Mouse (Mus musculus): ENCODE results near the gene Hdac7. TPM values are rescaled to one million over a fixed set of nuclear protein-coding genes. Genes with fewer than 3 reads are reported as not detected.
A peak's percentile ranks its signal among the peaks of the same experiment; 100 is the strongest.

Hdac7 gene
- polyA plus RNA-seq, 1 experiment from 2014 or later: 16.7 TPM

GRCm38 (mm10) chr15:97776919-97777318 lies 67.4 kb downstream of the Hdac7 start:
- ATAC-seq (ENCODE audit: low FRiP score) (no peak), DNase-seq (ENCODE audit: low spot score, missing footprints) (no peak)
- Histone ChIP-seq H3K4me1 (ENCODE audit: control insufficient read depth, insufficient read depth, low read length) (no peaks in the 10 kb centered on the region; the same call in 1 of the 2 replicates), H3K4me3 (ENCODE audit: low read depth, low read length) (no peak overlapping the region), H3K27me3 (ENCODE audit: control insufficient read depth, insufficient read depth, low read length) (no peaks in the 10 kb centered on the region; the same call in 1 of the 2 replicates), H3K36me3 (ENCODE audit: control insufficient read depth, insufficient read depth, low read length) (no peaks in the 10 kb centered on the region), H3K27ac (ENCODE audit: low read depth, low read length) (no peak overlapping the region), H3K4me2 (no peak overlapping the region), H3K9me3 (ENCODE audit: control insufficient read depth, low read length) (no peaks in the 10 kb centered on the region), H3K9ac (ENCODE audit: low read length) (no peak overlapping the region)
- WGBS: 84% methylated on average over 6 of the region's 6 CpGs

GRCm38 (mm10) chr15:97776514-97776913 lies 67.8 kb downstream of the Hdac7 start:
- DNase-seq (ENCODE audit: low spot score, missing footprints): peak; percentile 92
- Histone ChIP-seq H3K27ac (ENCODE audit: low read depth, low read length) (no peak overlapping the region), H3K4me3 (ENCODE audit: low read depth, low read length) (no peak overlapping the region), H3K4me2 (no peak overlapping the region), H3K4me1 (ENCODE audit: control insufficient read depth, insufficient read depth, low read length) (no peaks in the 10 kb centered on the region; the same call in 1 of the 2 replicates), H3K27me3 (ENCODE audit: control insufficient read depth, insufficient read depth, low read length) (no peaks in the 10 kb centered on the region; the same call in 1 of the 2 replicates), H3K9ac (ENCODE audit: low read length) (no peak overlapping the region), H3K9me3 (ENCODE audit: control insufficient read depth, low read length) (no peaks in the 10 kb centered on the region), H3K36me3 (ENCODE audit: control insufficient read depth, insufficient read depth, low read length) (no peaks in the 10 kb centered on the region)
- ATAC-seq (ENCODE audit: low FRiP score): no peak
- 10% methylated on average over 8 of the region's 8 CpGs for WGBS

GRCm38 (mm10) chr15:97773961-97774370 lies 70.3 kb downstream of the Hdac7 start:
- Histone ChIP-seq H3K9me3 (ENCODE audit: control insufficient read depth, low read length) (no peaks in the 10 kb centered on the region), H3K27me3 (ENCODE audit: control insufficient read depth, insufficient read depth, low read length) (0 out of 2 replicates have a peak, but pooled peaks cover 3% of the 10 kb centered on the region), H3K36me3 (ENCODE audit: control insufficient read depth, insufficient read depth, low read length) (no peaks in the 10 kb centered on the region), H3K4me1 (ENCODE audit: control insufficient read depth, insufficient read depth, low read length) (no peaks in the 10 kb centered on the region; the same call in 1 of the 2 replicates), H3K4me3 (ENCODE audit: low read depth, low read length) (no peak overlapping the region), H3K9ac (ENCODE audit: low read length) (no peak overlapping the region), H3K27ac (ENCODE audit: low read depth, low read length) (no peak overlapping the region), H3K4me2 (no peak overlapping the region)
- DNase-seq (ENCODE audit: low spot score, missing footprints) (no peak), ATAC-seq (ENCODE audit: low FRiP score) (no peak)
- 80% methylated on average over 5 of the region's 5 CpGs for WGBS

DNA sequence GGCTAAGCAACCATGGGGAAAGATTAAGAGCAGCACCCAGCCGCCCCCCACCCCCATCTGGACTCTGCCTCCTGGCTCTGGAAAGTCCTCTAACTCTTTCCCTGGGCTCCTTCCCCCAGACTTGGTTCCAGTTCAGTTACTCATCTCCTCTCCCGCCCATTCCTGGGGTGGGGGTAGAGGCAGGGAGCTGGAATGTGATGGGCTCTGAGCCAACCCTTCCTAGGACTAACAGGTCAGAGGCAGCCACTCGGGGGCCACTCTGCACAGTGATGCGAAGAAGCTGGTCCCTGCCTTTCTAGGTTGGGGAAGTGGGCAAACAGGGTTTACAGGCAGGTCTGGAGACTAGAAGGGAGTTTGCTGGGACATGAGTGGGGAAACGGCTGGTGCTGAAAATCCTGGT lies 71.2 kb downstream of the Hdac7 start:
- DNase-seq (ENCODE audit: low spot score, missing footprints): no peak
- H3K27ac ChIP-seq (ENCODE audit: low read depth, low read length): no peak overlapping the region
- no peak overlapping the region for H3K9ac ChIP-seq (ENCODE audit: low read length)

GRCm38 (mm10) chr15:97770280-97770679 lies 74.0 kb downstream of the Hdac7 start:
- no peak overlapping the region for H3K4me2 ChIP-seq
- no peak overlapping the region for H3K9ac ChIP-seq (ENCODE audit: low read length)
- no peak overlapping the region for H3K4me3 ChIP-seq (ENCODE audit: low read depth, low read length)
- H3K9me3 ChIP-seq (ENCODE audit: control insufficient read depth, low read length): no peaks in the 10 kb centered on the region
- DNase-seq (ENCODE audit: low spot score, missing footprints) (no peak), ATAC-seq (ENCODE audit: low FRiP score) (no peak)
- H3K27ac ChIP-seq (ENCODE audit: low read depth, low read length): no peak overlapping the region
- H3K36me3 ChIP-seq (ENCODE audit: control insufficient read depth, insufficient read depth, low read length): no peaks in the 10 kb centered on the region
- H3K4me1 ChIP-seq (ENCODE audit: control insufficient read depth, insufficient read depth, low read length): peaks cover 19% of the 10 kb centered on the region
- WGBS: 76% methylated on average over 8 of the region's 8 CpGs
- peaks cover 20% of the 10 kb centered on the region for H3K27me3 ChIP-seq (ENCODE audit: control insufficient read depth, insufficient read depth, low read length)

More for the DNA sequence above, 71.2 kb downstream of the Hdac7 start:
- 0 out of 2 replicates have a peak, but pooled peaks have one; percentile 33 for ATAC-seq (ENCODE audit: low FRiP score)
- Histone ChIP-seq H3K27me3 (ENCODE audit: control insufficient read depth, insufficient read depth, low read length) (0 out of 2 replicates have a peak, but pooled peaks cover 5% of the 10 kb centered on the region), H3K4me3 (ENCODE audit: low read depth, low read length) (no peak overlapping the region), H3K36me3 (ENCODE audit: control insufficient read depth, insufficient read depth, low read length) (no peaks in the 10 kb centered on the region), H3K4me1 (ENCODE audit: control insufficient read depth, insufficient read depth, low read length) (no peaks in the 10 kb centered on the region; the same call in 1 of the 2 replicates), H3K4me2 (no peak overlapping the region), H3K9me3 (ENCODE audit: control insufficient read depth, low read length) (no peaks in the 10 kb centered on the region)
- WGBS: 25% methylated on average over 5 of the region's 5 CpGs

- DNase-seq (ENCODE audit: low spot score, missing footprints) (no peak), ATAC-seq (ENCODE audit: low FRiP score) (peak; percentile 31; the same call in 1 of the 2 replicates)
- H3K27ac ChIP-seq (ENCODE audit: low read depth, low read length): no peak overlapping the region
- peaks cover 19% of the 10 kb centered on the region for H3K4me1 ChIP-seq (ENCODE audit: control insufficient read depth, insufficient read depth, low read length)
- peak overlapping the region; percentile 93 for H3K4me2 ChIP-seq
- WGBS: 1% methylated on average over 18 of the region's 18 CpGs
- H3K36me3 ChIP-seq (ENCODE audit: control insufficient read depth, insufficient read depth, low read length): no peaks in the 10 kb centered on the region
- no peaks in the 10 kb centered on the region for H3K9me3 ChIP-seq (ENCODE audit: control insufficient read depth, low read length)
- peak overlapping the region; percentile 39 for H3K4me3 ChIP-seq (ENCODE audit: low read depth, low read length)
- H3K9ac ChIP-seq (ENCODE audit: low read length): peak overlapping the region; percentile 62
- H3K27me3 ChIP-seq (ENCODE audit: control insufficient read depth, insufficient read depth, low read length): peaks cover 22% of the 10 kb centered on the region
Observed at GRCm38 (mm10) chr15:97768192-97768591, 76.1 kb downstream of the Hdac7 start.

DNA sequence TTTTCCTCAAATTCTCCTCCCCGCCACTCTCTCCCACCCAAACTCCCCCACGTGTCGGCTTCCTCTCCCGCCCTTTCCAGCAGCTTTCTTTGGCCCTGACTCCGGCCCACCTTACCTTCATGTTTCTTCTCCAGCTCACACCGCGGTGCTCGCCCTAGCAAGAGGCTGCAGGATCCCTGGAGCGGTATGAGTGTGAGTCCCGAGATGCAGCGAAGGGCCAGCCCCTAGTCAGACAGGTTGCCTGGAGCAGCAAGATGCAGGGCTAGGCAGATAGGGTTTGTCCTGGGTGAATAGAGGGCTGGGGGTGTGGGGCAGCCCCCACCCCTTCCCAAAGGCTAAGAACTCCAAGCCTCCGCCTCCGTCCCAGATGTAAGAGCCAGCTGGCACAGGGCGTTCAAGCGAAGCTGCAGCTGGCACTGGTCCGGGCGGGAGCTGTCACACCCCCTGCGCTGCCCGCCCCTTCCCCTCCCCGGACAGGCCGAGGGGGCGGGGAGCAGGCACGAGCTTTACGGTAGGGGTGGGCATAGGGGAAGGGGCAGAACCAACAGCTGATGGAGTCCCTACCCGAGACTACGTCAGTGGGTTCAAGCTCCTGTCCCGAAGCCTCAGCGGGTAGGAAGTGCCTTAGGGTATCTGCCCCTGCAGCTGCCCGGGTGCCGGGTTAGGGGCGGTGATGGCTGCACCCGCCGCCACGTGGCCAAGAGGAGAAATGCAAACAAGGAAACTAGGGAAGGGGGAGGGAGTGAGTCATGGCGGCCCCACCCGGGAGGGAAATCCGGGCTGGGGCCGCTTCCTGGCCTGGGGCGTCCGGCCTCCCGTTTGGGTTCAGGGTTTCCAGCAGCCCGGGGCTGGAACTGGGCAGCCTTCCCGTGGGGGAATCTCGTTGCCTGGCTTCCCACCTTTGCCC lies 76.8 kb downstream of the Hdac7 start, which contains the start of gene Rapgef3:
Gene Rapgef3, minus strand, starts transcription at position 693 of the 907 bp plus-strand sequence.
- Histone ChIP-seq H3K4me3 (ENCODE audit: low read depth, low read length) (peak within 1 kb of the TSS; percentile 39), H3K27me3 (ENCODE audit: control insufficient read depth, insufficient read depth, low read length) (peaks cover 22% of the 10 kb centered on the region), H3K9me3 (ENCODE audit: control insufficient read depth, low read length) (no peaks in the 10 kb centered on the region), H3K4me2 (peak within 1 kb of the TSS; percentile 93), H3K36me3 (ENCODE audit: control insufficient read depth, insufficient read depth, low read length) (no peaks in the 10 kb centered on the region), H3K9ac (ENCODE audit: low read length) (peak within 1 kb of the TSS; percentile 62), H3K27ac (ENCODE audit: low read depth, low read length) (no peak within 1 kb of the TSS), H3K4me1 (ENCODE audit: control insufficient read depth, insufficient read depth, low read length) (peaks cover 19% of the 10 kb centered on the region)
- DNase-seq (ENCODE audit: low spot score, missing footprints) (peak; percentile 97), ATAC-seq (ENCODE audit: low FRiP score) (peak; percentile 84)
- WGBS: under 1% methylated on average over 42 of the region's 44 CpGs

GRCm38 (mm10) chr15:97766594-97767279 lies 77.6 kb downstream of the Hdac7 start:
- Histone ChIP-seq H3K27me3 (ENCODE audit: control insufficient read depth, insufficient read depth, low read length) (peaks cover 22% of the 10 kb centered on the region), H3K4me1 (ENCODE audit: control insufficient read depth, insufficient read depth, low read length) (peaks cover 19% of the 10 kb centered on the region), H3K27ac (ENCODE audit: low read depth, low read length) (no peak overlapping the region)

More at GRCm38 (mm10) chr15:97766594-97767279, 77.6 kb downstream of the Hdac7 start:
- peak overlapping the region; percentile 39 for H3K4me3 ChIP-seq (ENCODE audit: low read depth, low read length)
- ATAC-seq (ENCODE audit: low FRiP score): peak; percentile 19
- H3K36me3 ChIP-seq (ENCODE audit: control insufficient read depth, insufficient read depth, low read length): no peaks in the 10 kb centered on the region
- H3K9me3 ChIP-seq (ENCODE audit: control insufficient read depth, low read length): no peaks in the 10 kb centered on the region
- DNase-seq (ENCODE audit: low spot score, missing footprints): peak; percentile 90
- H3K4me2 ChIP-seq: peak overlapping the region; percentile 93
- WGBS: 6% methylated on average over 23 of the region's 23 CpGs
- H3K9ac ChIP-seq (ENCODE audit: low read length): 0 out of 2 replicates have a peak overlapping the region, but pooled peaks have one; percentile 12
